Mouse (Mus musculus) E14TG2a.4 (cell line): ENCODE results near the gene Grin3b.

Experiments used
- CTCF ChIP-seq: conservative IDR thresholded peaks from 2 replicates; pipeline ENCODE4 v1.5.1; 2014; ENCODE audit warnings: low read length
- NANOG ChIP-seq: IDR thresholded peaks from 2 replicates; pipeline ENCODE4 v1.6.1; 2014; ENCODE audit warnings: borderline replicate concordance, low read length, mixed read lengths
- POU5F1 ChIP-seq: IDR thresholded peaks from 2 replicates; pipeline ENCODE4 v1.6.1; 2014; ENCODE audit warnings: low read length, borderline replicate concordance

GRCm38 (mm10) chr10:79936284-79936910, 34.1 kb upstream of the Grin3b start:
- TF ChIP-seq CTCF (no peak), POU5F1 (no peak), NANOG (no peak)
